Mouse (Mus musculus) lung, adult 2 months (tissue): ENCODE measurements around the gene Gnat2.

Experiments
- CTCF ChIP-seq: fragments of 200-500 bp; IDR thresholded peaks from 2 replicates; pipeline ENCODE4 v1.5.1; 2011; ENCODE audit warnings: mild to moderate bottlenecking, low read length, control low read depth; ENCODE audit not compliant: insufficient read depth
- POLR2A ChIP-seq: fragments of 200-500 bp; IDR thresholded peaks from 2 replicates; pipeline ENCODE4 v1.6.1; 2011; ENCODE audit warnings: low read depth, mild to moderate bottlenecking, control low read depth, low read length, borderline replicate concordance; ENCODE audit errors: extremely low read depth

- no peak for TF ChIP-seq POLR2A
- TF ChIP-seq CTCF = no peak
These were observed 25.1 kb upstream of the Gnat2 start for GRCm38 (mm10) chr3:108067370-108067934.
